Mouse (Mus musculus) C2C12 (cell line): Measurements from ENCODE around the gene Pfkfb4.

ENCODE experiments used
- CEBPB ChIP-seq: IDR thresholded peaks from one replicate; pipeline ENCODE4 v1.6.1; 2011; ENCODE audit warnings: low read depth, mild to moderate bottlenecking, control low read depth, moderate library complexity
- CTCF ChIP-seq: IDR thresholded peaks from one replicate; pipeline ENCODE4 v1.5.1; 2011; ENCODE audit not compliant: control insufficient read depth, insufficient read depth, insufficient read length
- FOSL1 ChIP-seq: IDR thresholded peaks from one replicate; pipeline ENCODE4 v1.8.0; 2011; ENCODE audit warnings: mild to moderate bottlenecking, low read length; ENCODE audit not compliant: poor library complexity, insufficient read depth, severe bottlenecking
- USF1 ChIP-seq: IDR thresholded peaks from one replicate; pipeline ENCODE4 v1.6.1; 2011; ENCODE audit warnings: low read depth, mild to moderate bottlenecking, control low read depth, moderate library complexity

GRCm38 (mm10) chr9:109028919-109029318, 37.3 kb downstream of the Pfkfb4 start:
- TF ChIP-seq CTCF (no peak), CEBPB (no peak), FOSL1 (no peak), USF1 (no peak)
